Mouse (Mus musculus): ENCODE measurements around the gene Tnrc18.

Gene Tnrc18

GRCm38 (mm10) chr5:142679065-142679464 lies 138.4 kb downstream of the Tnrc18 start:
- no peak for DNase-seq

GRCm38 (mm10) chr5:142678141-142678571 lies 139.3 kb downstream of the Tnrc18 start:
- DNase-seq, result no peak
